19 mouse cellular contexts compared by ENCODE assay signal in the genomic region with DNA sequence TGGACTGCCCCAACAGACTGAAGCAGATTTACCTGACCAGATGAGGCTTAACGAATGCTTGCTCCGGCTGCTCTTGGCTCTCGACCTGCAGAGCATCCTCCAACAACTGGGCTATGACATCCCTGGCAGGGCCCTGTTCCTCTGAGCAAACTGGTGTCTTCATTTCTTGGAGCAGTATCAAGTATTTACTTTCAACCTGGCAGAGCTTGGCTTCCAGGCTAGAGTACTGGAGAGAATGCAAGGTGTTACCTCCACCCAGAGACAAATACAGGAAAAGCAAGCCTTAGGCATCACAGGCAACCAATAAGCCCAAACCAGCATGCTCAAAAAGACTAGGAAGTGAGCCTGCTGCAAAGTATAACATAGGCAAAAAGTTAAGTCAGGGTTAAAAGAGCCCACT. TPM values are rescaled to one million over a fixed set of nuclear protein-coding genes. Genes with fewer than 3 reads are reported as not detected.
"Had no signal": no experiment of that assay in that cellular context is flagged by ENCODE, and none has a peak within 500 bp of the region (broad histone marks: within the 10 kb centered on the region; RNA-seq: fewer than 3 reads in every experiment).

No protein-coding gene starts in this region.

- H3K4me3 ChIP-seq: lung, embryonic 15.5 days; midbrain, embryonic 13.5 days; midbrain, embryonic 15.5 days; neural tube, embryonic 12.5 days; stomach, embryonic 15.5 days had no signal

- DNase-seq: lung, postnatal 14 days; lung, postnatal 36 days; right cerebral cortex, postnatal 14 days; thymus, adult 2 months; thymus, postnatal 25 days; thymus, postnatal 4 days had no signal

- H3K9me3 ChIP-seq: lung, embryonic 15.5 days; megakaryocyte, embryonic 14.5 days; midbrain, embryonic 13.5 days; midbrain, embryonic 15.5 days; neural tube, embryonic 12.5 days; stomach, embryonic 15.5 days had no signal

- H3K4me1 ChIP-seq: midbrain, embryonic 13.5 days; midbrain, embryonic 15.5 days; neural tube, embryonic 12.5 days; stomach, embryonic 15.5 days had no signal

- H3K27ac ChIP-seq: lung, embryonic 15.5 days; macrophage; midbrain, embryonic 13.5 days; midbrain, embryonic 15.5 days; neural tube, embryonic 12.5 days; stomach, embryonic 15.5 days; stomach, postnatal 0 days had no signal

- H3K27me3 ChIP-seq: lung, embryonic 15.5 days; megakaryocyte, embryonic 14.5 days; midbrain, embryonic 13.5 days; midbrain, embryonic 15.5 days; neural tube, embryonic 12.5 days; stomach, embryonic 15.5 days had no signal

- H3K4me2 ChIP-seq: lung, embryonic 15.5 days; midbrain, embryonic 11.5 days; midbrain, embryonic 13.5 days; midbrain, embryonic 15.5 days; neural tube, embryonic 12.5 days; stomach, embryonic 15.5 days had no signal

- H3K9ac ChIP-seq: lung, embryonic 15.5 days; midbrain, embryonic 13.5 days; midbrain, embryonic 15.5 days; neural tube, embryonic 12.5 days; stomach, embryonic 15.5 days had no signal

- ATAC-seq: lung, postnatal 0 days; midbrain, embryonic 13.5 days; midbrain, embryonic 15.5 days had no signal

RNA-seq across cellular contexts. Expression of a gene that starts 59.4 kb away (rescaled TPM):
- total RNA-seq: megakaryocyte progenitor cell, adult 5-6 weeks; monocyte, adult 5-6 weeks; neutrophil, adult 5-6 weeks had no signal
- polyA plus RNA-seq: macrophage had no signal
